Mouse (Mus musculus) CH12.LX (cell line): ENCODE measurements around the gene Drap1. TPM values are rescaled to one million over a fixed set of nuclear protein-coding genes. Genes with fewer than 3 reads are reported as not detected.

Experiments
- DNase-seq: peaks from one replicate; pipeline ENCODE4 v3.0.0-alpha.2; 2013; ENCODE audit errors: extremely low read depth
- H3K27ac ChIP-seq: 2 replicates; pipeline ENCODE4 v1.5.1; 2012; ENCODE audit warnings: low read depth, mild to moderate bottlenecking, control low read depth, moderate library complexity; ENCODE audit not compliant: insufficient read depth
- H3K27me3 ChIP-seq: replicated peaks from 2 replicates; pipeline ENCODE3; 2012; ENCODE audit warnings: inconsistent platforms
- H3K36me3 ChIP-seq, 2 experiments: replicated peaks in 1 of 2; 2 replicates each; pipeline versions ENCODE3 to v1.6.1; 2012; ENCODE audit warnings: inconsistent platforms in 1 of 2, low read length in 1 of 2, mild to moderate bottlenecking in 1 of 2, mixed read lengths in 1 of 2, moderate library complexity in 1 of 2; ENCODE audit not compliant: control insufficient read depth in 1 of 2, insufficient read depth in 1 of 2
- H3K4me1 ChIP-seq, 2 experiments: 2 replicates each; pipeline ENCODE4 v1.6.1; 2012; ENCODE audit warnings: inconsistent platforms in 1 of 2, moderate library complexity in 1 of 2; ENCODE audit not compliant: insufficient read depth in 2 of 2, control insufficient read depth in 1 of 2
- H3K4me2 ChIP-seq: 2 replicates; pipeline ENCODE4 v1.6.1; 2012; ENCODE audit warnings: low read depth, mild to moderate bottlenecking, control low read depth; ENCODE audit not compliant: poor library complexity, insufficient read depth, severe bottlenecking
- H3K4me3 ChIP-seq, 3 experiments: fragments of 150-350 bp in 1 of 3; sonication (generic) in 1 of 3; replicated peaks in 1 of 3; 2 replicates each; pipeline versions ENCODE3 to v1.5.1; 2011 to 2012; ENCODE audit warnings: low read depth in 2 of 3, low read length in 2 of 3, mild to moderate bottlenecking in 2 of 3, moderate library complexity in 2 of 3, control low read depth in 1 of 3, improper control_type of control experiment in 1 of 3, inconsistent platforms in 1 of 3, mixed read lengths in 1 of 3; ENCODE audit not compliant: poor library complexity in 1 of 3
- H3K79me2 ChIP-seq: replicated peaks from 2 replicates; pipeline ENCODE4 v1.6.1; 2012; ENCODE audit warnings: mild to moderate bottlenecking, moderate library complexity; ENCODE audit not compliant: control insufficient read depth, poor library complexity, insufficient read depth, severe bottlenecking; ENCODE audit errors: extremely low read depth
- H3K9ac ChIP-seq: 2 replicates; pipeline ENCODE4 v1.6.1; 2012; ENCODE audit warnings: low read depth, mild to moderate bottlenecking, control low read depth, moderate library complexity; ENCODE audit not compliant: insufficient read depth
- H3K9me3 ChIP-seq: replicated peaks from 2 replicates; pipeline ENCODE3; 2012; ENCODE audit warnings: low read length, inconsistent platforms, mixed read lengths
- CTCF ChIP-seq, 2 experiments: IDR thresholded peaks in 1 of 2; conservative IDR thresholded peaks in 1 of 2; 2 replicates each; pipeline ENCODE4 v1.5.1; 2011 to 2012; ENCODE audit warnings: low read depth in 2 of 2, low read length in 2 of 2, improper control_type of control experiment in 1 of 2, inconsistent platforms in 1 of 2, mild to moderate bottlenecking in 1 of 2, moderate library complexity in 1 of 2
- E2F4 ChIP-seq: IDR thresholded peaks from 2 replicates; pipeline ENCODE4 v1.6.1; 2011; ENCODE audit warnings: low read depth, low read length, improper control_type of control experiment; ENCODE audit not compliant: insufficient replicate concordance
- ELF1 ChIP-seq: IDR thresholded peaks from 2 replicates; pipeline ENCODE4 v1.6.1; 2014; ENCODE audit warnings: low read depth, mild to moderate bottlenecking, inconsistent platforms, low read length, improper control_type of control experiment
- GABPA ChIP-seq: IDR thresholded peaks from 2 replicates; pipeline ENCODE4 v1.6.1; 2012; ENCODE audit warnings: low read depth, low read length, improper control_type of control experiment, inconsistent platforms; ENCODE audit not compliant: insufficient replicate concordance
- MAX ChIP-seq: IDR thresholded peaks from 2 replicates; pipeline ENCODE4 v1.6.1; 2011; ENCODE audit warnings: low read length, improper control_type of control experiment
- MAZ ChIP-seq: IDR thresholded peaks from 2 replicates; pipeline ENCODE4 v1.6.1; 2012; ENCODE audit warnings: low read depth, mild to moderate bottlenecking, inconsistent platforms, low read length, improper control_type of control experiment, moderate library complexity
- MEF2A ChIP-seq: IDR thresholded peaks from 2 replicates; pipeline ENCODE4 v1.6.1; 2014; ENCODE audit warnings: low read depth, mild to moderate bottlenecking, inconsistent platforms, low read length, improper control_type of control experiment, borderline replicate concordance
- MXI1 ChIP-seq: IDR thresholded peaks from 2 replicates; pipeline ENCODE4 v1.6.1; 2011; ENCODE audit warnings: mild to moderate bottlenecking, low read depth, low read length, improper control_type of control experiment
- MYC ChIP-seq: IDR thresholded peaks from 2 replicates; pipeline ENCODE4 v1.6.1; 2011; ENCODE audit warnings: low read depth, mild to moderate bottlenecking, improper control_type of control experiment, low read length
- NELFE ChIP-seq: IDR thresholded peaks from 2 replicates; pipeline ENCODE4 v1.6.1; 2011; ENCODE audit warnings: low read depth, low read length, improper control_type of control experiment
- NRF1 ChIP-seq: IDR thresholded peaks from 2 replicates; pipeline ENCODE4 v1.6.1; 2014; ENCODE audit warnings: low read depth, mild to moderate bottlenecking, inconsistent platforms, low read length, improper control_type of control experiment, moderate library complexity
- PAX5 ChIP-seq: IDR thresholded peaks from 2 replicates; pipeline ENCODE4 v1.6.1; 2012; ENCODE audit warnings: low read length, inconsistent platforms, mixed read lengths
- POLR2AphosphoS2 ChIP-seq: IDR thresholded peaks from 2 replicates; pipeline ENCODE4 v1.6.1; 2011; ENCODE audit warnings: low read depth, low read length, improper control_type of control experiment
- RAD21 ChIP-seq: IDR thresholded peaks from 2 replicates; pipeline ENCODE4 v1.6.1; 2011; ENCODE audit warnings: low read depth, mild to moderate bottlenecking, low read length, improper control_type of control experiment, moderate library complexity
- SIN3A ChIP-seq: IDR thresholded peaks from 2 replicates; pipeline ENCODE4 v1.6.1; 2012; ENCODE audit warnings: low read length, improper control_type of control experiment, inconsistent platforms
- TCF12 ChIP-seq: IDR thresholded peaks from 2 replicates; pipeline ENCODE4 v1.6.1; 2014; ENCODE audit warnings: low read depth, mild to moderate bottlenecking, inconsistent platforms, low read length, improper control_type of control experiment
- UBTF ChIP-seq: IDR thresholded peaks from 2 replicates; pipeline ENCODE4 v1.6.1; 2012; ENCODE audit warnings: low read depth, mild to moderate bottlenecking, inconsistent platforms, low read length, improper control_type of control experiment, moderate library complexity
- USF1 ChIP-seq: IDR thresholded peaks from 2 replicates; pipeline ENCODE4 v1.6.1; 2014; ENCODE audit warnings: low read depth, mild to moderate bottlenecking, inconsistent platforms, low read length, improper control_type of control experiment
- dilution Hi-C: fragments of 300-500 bp; cut with MboI; formaldehyde crosslinking; loops from 2 replicates; pipeline ENCODE4 v1.14.3; 2020; ENCODE audit warnings: low sequenced_read_pairs; ENCODE audit not compliant: extremely low pct_unique_long_range_greater_than_20kb, extremely low pct_ligation_motif_present
- in situ Hi-C: fragments of 300-500 bp; cut with MboI; formaldehyde crosslinking; loops from 3 replicates; pipeline ENCODE4 v1.14.3; 2019; ENCODE audit warnings: low sequenced_read_pairs, low pct_ligation_motif_present, low pct_unique_long_range_greater_than_20kb, mixed read lengths
- polyA plus RNA-seq: library from polyadenylated mRNA; unstranded; fragments of >175 nt; gene quantifications from 2 replicates; pipeline ENCODE4 v1.2.1, GENCODE M21; 2012; ENCODE audit warnings: low read depth; ENCODE audit not compliant: insufficient read length
- total RNA-seq, 2 experiments: library from RNA; depleted of rRNA; stranded (reverse); fragments of 300-350 nt in 1 of 2; fragments of >200 nt in 1 of 2; gene quantifications; 2 replicates each; pipeline ENCODE4 v1.2.3; 2012 to 2014

Drap1 gene
- total and polyA plus RNA-seq, 3 experiments = 73.3 to 180 (median 143) TPM

DNA sequence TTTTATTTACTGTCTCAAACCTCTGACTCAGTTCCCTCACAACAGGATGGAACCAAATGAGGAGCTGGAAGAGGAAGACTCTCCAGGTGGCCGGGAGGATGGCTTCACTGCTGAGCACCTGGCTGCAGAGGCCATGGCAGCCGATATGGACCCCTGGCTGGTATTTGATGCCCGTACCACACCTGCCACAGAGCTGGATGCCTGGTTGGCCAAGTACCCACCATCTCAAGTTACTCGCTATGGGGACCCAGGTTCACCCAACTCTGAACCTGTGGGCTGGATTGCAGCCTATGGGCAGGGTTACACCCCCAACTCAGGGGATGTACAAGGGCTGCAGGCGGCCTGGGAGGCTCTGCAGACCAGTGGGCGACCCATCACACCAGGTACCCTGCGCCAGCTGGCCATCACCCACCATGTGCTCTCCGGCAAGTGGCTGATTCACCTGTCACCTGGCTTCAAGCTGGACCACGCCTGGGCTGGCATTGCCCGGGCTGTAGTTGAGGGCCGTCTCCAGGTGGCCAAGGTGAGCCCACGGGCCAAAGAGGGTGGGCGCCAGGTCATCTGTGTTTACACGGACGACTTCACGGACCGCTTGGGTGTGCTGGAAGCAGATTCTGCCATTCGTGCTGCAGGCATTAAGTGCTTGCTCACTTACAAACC is 1.3 kb upstream of the Drap1 start:
- H3K9ac ChIP-seq = peak overlapping the region; percentile 83
- dilution Hi-C loops (no loop called here), in situ Hi-C loops (no loop called here)
- H3K4me1 ChIP-seq = peaks cover 21 to 44% of the 10 kb centered on the region in 2 experiments
- peak overlapping the region; percentile 75 to 88 (median 85) for H3K4me3 ChIP-seq
- H3K4me2 ChIP-seq = peak overlapping the region; percentile 86
- no peaks in the 10 kb centered on the region; the same call in 1 of the 2 replicates for H3K79me2 ChIP-seq
- peak; percentile 17 for DNase-seq
- no peak overlapping the region for H3K27ac ChIP-seq
- H3K36me3 ChIP-seq = peaks cover 28 to 44% of the 10 kb centered on the region in 2 experiments
- no peaks in the 10 kb centered on the region for H3K9me3 ChIP-seq
- TF ChIP-seq MEF2A (0 out of 2 replicates have a peak, but pooled peaks have one; percentile 5), POLR2AphosphoS2 (no peak)
- TF ChIP-seq, all 38 proteins: peak for 1
- no peaks in the 10 kb centered on the region for H3K27me3 ChIP-seq

DNA sequence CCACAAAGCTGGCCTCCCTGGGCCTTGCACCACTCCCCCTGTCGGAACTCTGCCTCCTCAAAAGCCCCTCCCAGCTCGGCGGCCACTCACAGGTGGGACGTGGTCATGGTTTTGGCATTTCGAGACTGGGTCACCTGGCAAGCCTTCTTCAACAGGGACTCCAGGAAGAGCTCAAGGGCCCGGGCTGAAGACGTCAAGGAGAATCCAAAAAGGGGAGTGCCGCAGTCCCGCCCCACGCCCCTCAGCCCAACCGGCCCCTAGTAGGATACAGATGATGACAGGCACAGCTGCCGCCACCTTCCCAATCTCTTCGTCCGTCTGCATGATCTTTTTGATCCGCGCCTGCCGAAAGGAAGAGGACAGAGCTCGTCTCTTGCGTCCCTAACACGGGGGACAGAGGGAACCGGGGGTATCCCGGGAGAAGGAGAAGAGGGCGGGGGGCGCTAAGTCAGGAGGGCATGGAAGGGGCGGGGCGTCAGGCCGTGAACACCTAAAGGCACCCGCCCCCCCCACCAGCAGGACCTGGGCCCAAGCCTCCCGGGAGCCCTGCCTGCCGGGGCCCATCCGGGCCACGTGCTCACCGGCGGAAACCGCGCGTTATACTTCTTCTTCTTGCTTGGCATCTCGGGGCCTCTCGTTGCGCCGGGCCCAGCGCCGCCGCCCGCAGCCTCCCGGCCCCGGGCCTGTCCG is 542 bp downstream of the Drap1 start:
- Histone ChIP-seq H3K27me3 (no peaks in the 10 kb centered on the region), H3K36me3 (peaks cover 35 to 61% of the 10 kb centered on the region in 2 experiments), H3K9me3 (no peaks in the 10 kb centered on the region), H3K4me1 (peaks cover 16 to 32% of the 10 kb centered on the region in 2 experiments), H3K4me2 (peak overlapping the region; percentile 52), H3K27ac (peak overlapping the region; percentile 21; the same call in 1 of the 2 replicates), H3K9ac (peak overlapping the region; percentile 94), H3K79me2 (no peaks in the 10 kb centered on the region; the same call in 1 of the 2 replicates), H3K4me3 (peak overlapping the region; percentile 62 to 76 (median 67))
- peak; percentile 62 for DNase-seq
- peak; percentile 78; the same call in 1 of the 2 replicates for TF ChIP-seq MXI1
- peak; percentile 47; the same call in 1 of the 2 replicates for TF ChIP-seq SIN3A
- no peak for TF ChIP-seq POLR2AphosphoS2
- TF ChIP-seq MEF2A = 0 out of 2 replicates have a peak, but pooled peaks have one; percentile 18
- TF ChIP-seq USF1 = peak; percentile 23; the same call in 1 of the 2 replicates
- no peak for TF ChIP-seq GABPA
- TF ChIP-seq E2F4 = no peak
- no peak for TF ChIP-seq ELF1
- TF ChIP-seq RAD21 = no peak
- TF ChIP-seq MAZ = peak; percentile 13; the same call in 1 of the 2 replicates
- peak; percentile 73; the same call in 1 of the 2 replicates for TF ChIP-seq MAX
- 0 out of 2 replicates have a peak, but pooled peaks have one; percentile 22 for TF ChIP-seq MYC
- no peak for TF ChIP-seq UBTF
- no peak for TF ChIP-seq CTCF (conservative IDR thresholded peaks at IDR 0.05 in 1 of 2, IDR thresholded peaks at IDR 0.05 in 1 of 2; ENCODE audit: low read depth in 2 of 2, low read length in 2 of 2)
- no peak for TF ChIP-seq PAX5
- TF ChIP-seq NRF1 = no peak
- no peak for TF ChIP-seq TCF12
- TF ChIP-seq NELFE = no peak
- in situ Hi-C loops (no loop called here), dilution Hi-C loops (no loop called here)
